Mouse (Mus musculus): ENCODE measurements around the gene Cdk5rap2. TPM values are rescaled to one million over a fixed set of nuclear protein-coding genes. Genes with fewer than 3 reads are reported as not detected.

Gene Cdk5rap2
- 9.0 and 42.7 TPM in 2 replicates for polyA plus RNA-seq (2012; ENCODE audit: low replicate concordance)

DNA sequence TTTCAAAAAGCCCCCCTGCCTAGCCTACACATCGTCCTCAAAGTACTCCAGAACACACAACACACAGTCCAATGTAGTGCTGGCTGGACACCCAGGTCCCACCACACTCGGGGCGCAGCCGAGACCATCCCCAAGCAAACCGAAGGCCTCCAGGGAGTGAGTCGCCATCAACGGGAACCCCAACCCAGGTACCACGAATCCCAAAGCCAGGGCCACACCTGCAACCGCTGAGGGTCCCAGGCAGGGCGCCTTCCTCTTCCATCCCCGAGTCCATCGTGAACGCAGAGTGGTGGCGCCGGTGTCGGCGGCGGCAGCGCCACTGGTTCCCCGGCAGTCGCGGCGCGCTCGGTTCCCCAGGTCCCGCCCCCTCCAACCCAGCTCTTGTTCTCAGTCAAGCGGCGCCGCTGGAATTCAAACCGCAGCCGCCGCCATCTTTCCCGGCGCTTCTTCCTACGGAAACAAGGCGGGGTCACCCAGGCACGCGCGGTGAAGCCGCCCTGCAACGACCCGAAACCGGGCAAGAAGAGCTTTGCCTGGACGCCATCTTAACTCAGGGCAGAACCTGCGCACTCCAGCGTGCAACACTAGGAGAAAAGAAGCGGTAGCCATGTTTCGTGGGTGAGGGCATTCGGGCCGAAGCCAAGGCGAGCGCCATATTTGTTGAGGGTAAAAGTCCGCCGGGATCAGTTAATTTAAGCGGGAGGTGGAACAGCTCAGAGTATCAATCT lies at the start of gene Cdk5rap2:
TSS of gene Cdk5rap2 (minus strand) at position 450 of the 728 bp plus-strand sequence.

Other genes starting within 250 kb of the Cdk5rap2 start
- 83.0 and 93.2 TPM in 2 replicates for gene Megf9, start 124.6 kb upstream of the Cdk5rap2 start, polyA plus RNA-seq (2012; ENCODE audit: low replicate concordance)